Mouse (Mus musculus): Measurements from ENCODE around the gene Grk6.

The Grk6 gene

GRCm38 (mm10) chr13:55487578-55488498 is 43.0 kb downstream of the Grk6 start, which contains the start of gene Dbn1:
Gene Dbn1, minus strand, starts transcription at chr13:55488111.
- no peak for DNase-seq

DNA sequence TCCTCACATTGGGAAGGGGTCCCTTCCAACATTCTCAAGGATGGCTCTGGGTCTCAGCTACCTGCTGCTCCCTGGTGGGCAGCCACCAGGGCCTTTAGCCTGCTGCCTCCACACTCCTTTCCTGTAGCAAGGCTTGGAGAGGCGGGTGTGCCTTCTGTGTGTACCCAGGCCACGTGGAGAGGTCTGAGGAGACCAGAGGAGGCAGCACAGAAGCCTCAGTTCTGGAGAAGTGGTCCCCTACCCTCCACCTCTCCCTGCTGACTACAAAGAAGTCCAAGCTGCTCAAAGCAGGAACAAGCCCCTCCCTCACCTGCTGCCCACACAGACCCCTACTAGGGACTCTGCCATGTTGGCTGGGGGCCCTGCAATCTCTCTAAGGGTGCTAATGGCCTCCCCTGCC is 49.4 kb downstream of the Grk6 start:
- DNase-seq, result no peak

DNA sequence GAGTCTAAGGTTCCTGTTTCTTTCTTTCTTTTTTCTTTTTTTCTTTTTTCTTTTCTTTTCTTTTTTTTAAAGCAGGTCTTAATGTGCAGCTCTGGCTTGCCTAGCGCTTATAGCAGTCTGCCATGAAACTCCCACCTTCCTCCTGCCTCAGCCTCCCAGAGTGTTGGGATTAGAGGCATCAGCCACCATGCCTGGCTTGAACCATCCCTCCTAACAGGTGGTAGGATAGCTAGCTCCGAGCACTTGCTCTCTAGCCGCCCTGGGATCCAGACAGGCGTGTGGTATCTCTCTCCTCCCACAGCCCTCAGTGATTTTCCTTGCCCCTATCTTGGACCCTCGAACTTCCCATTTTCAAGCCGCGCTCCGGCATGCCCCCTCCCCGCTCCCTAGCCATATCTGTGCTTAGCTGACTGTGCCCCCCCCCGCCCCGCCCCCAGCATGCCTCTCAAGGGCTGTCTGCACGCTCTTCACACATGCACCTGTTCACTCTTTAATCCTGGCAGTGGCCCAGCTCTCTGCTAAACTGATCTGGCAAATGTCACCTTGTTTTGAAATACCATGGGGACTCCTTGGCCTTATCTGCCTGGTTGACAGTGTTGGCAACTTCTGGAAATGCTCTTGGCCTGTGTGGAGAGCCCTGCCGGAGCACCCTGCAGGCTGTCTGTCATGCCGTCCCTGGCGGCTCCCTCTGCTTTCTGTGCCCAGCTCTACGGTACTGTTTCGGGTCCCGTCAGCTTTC is 50.2 kb downstream of the Grk6 start:
- DNase-seq, result no peak

DNA sequence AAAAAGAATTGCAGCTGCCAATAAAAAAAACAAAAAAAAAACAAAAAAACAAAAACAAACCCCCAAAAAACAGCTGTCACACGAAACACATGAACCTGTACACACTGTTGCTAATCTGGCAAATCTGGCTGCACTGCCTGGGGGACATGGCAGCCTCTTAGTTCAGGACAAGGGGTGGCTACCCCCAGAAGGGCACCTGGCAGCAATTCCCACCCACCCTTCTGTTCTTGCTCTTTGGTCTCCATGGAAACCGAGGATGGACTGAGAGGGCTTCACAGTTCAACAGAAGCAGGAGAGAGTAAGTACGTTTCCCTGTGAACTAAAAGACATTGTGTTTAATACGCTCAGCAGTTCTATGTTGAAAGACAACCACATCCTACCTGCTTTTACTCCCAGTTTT is 50.8 kb downstream of the Grk6 start:
- DNase-seq, result no peak

- no peak for DNase-seq
These were observed 51.8 kb downstream of the Grk6 start for GRCm38 (mm10) chr13:55496661-55497060.

DNA sequence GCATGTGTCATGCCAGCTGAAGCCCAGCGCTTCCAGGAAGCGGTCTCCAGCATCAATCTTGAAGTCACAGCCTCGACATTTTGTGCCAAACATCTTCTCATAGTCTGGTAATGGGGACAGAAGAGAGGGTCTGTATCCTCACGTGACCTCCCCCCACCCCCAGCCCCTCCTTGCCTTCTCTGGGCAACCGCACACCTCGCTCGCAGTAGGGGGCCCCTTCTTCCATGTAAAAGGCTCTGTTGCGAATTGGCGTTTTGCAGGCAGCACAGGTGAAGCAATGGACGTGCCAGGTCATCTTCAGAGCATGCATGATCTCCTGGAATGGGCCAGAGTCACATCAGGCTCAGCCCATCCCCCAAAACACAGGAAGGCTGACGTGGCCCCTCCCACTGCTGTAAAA is 54.0 kb downstream of the Grk6 start:
- DNase-seq, result no peak

DNA sequence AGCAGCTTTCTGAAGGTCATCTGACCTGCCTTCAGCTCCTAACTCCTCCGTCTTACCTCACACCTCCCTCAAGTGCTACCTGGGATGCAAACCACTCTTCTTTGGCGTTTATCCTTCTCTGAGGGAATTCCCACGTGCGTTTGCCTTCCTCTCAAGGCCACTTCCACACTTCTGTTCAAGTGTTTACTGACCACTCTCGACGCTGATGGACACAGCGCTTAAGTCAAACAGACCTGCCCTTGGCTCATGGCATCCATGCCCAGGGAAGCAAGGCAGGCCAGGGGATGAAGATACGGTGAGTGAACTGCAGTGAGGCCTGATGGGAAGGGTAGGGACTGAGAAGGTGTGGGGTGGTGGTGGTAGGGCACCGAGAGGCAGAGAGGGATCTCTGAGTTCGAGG is 55.7 kb downstream of the Grk6 start:
- no peak for DNase-seq

GRCm38 (mm10) chr13:55502405-55502804 is 57.5 kb downstream of the Grk6 start:
- no peak for DNase-seq

- DNase-seq, result no peak
These were observed 59.5 kb downstream of the Grk6 start for GRCm38 (mm10) chr13:55504390-55504789.

- DNase-seq, result no peak
These were observed 60.9 kb downstream of the Grk6 start for GRCm38 (mm10) chr13:55505810-55506209.

- DNase-seq, result no peak
These were observed 61.8 kb downstream of the Grk6 start for GRCm38 (mm10) chr13:55506697-55507096.

GRCm38 (mm10) chr13:55507877-55508276 is 63.0 kb downstream of the Grk6 start:
- DNase-seq, result no peak

DNA sequence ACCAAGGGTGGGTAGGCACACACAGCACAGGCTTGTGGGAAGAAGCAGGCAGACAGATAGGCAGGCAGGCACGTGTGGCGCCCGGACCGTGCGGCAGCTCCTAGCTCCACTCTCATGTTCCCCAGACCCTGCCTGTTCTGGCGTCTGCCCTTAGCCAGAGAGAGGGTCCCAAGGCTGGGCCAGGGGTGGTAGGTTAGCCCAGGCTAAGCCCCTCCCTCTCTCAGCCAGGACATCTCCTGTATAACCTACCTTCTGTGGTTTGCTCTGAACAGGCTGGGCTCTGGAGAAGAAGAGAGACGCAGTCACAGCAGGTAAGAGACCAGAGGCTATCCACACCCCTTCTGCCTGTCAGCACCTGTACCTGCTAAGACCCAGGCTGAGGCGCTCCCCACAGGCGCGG is 63.7 kb downstream of the Grk6 start:
- no peak for DNase-seq

GRCm38 (mm10) chr13:55510332-55510667 is 65.4 kb downstream of the Grk6 start:
- no peak for DNase-seq
